Mouse (Mus musculus): ENCODE measurements around the gene Krt15. TPM values are rescaled to one million over a fixed set of nuclear protein-coding genes. Genes with fewer than 3 reads are reported as not detected.

Krt15 gene
- total and polyA plus RNA-seq, 3 experiments, result 0.23 to 5.0 TPM; not detected in 1

GRCm38 (mm10) chr11:100097819-100098218 lies 37.9 kb downstream of the Krt15 start:
- Histone ChIP-seq H3K27ac (no peak overlapping the region), H3K4me1 (ENCODE audit: control insufficient read depth, insufficient read depth, low read length) (no peaks in the 10 kb centered on the region), H3K9ac (ENCODE audit: low read depth, low read length) (no peak overlapping the region), H3K27me3 (ENCODE audit: control insufficient read depth, insufficient read depth, low read length) (no peaks in the 10 kb centered on the region), H3K36me3 (ENCODE audit: control insufficient read depth, insufficient read depth, low read length) (no peaks in the 10 kb centered on the region), H3K79me2 (replicated peaks; ENCODE audit: control insufficient read depth, insufficient read depth, low read length) (no peaks in the 10 kb centered on the region), H3K4me3 (no peak overlapping the region)
- 72% methylated on average over 9 of the region's 9 CpGs for WGBS
- intact Hi-C loops (cut with DNase I), result no loop called here
- TF ChIP-seq POLR2A (IDR thresholded peaks at IDR 0.05; ENCODE audit: insufficient read depth, low read depth, low read length) (no peak), CTCF (IDR thresholded peaks at IDR 0.05) (no peak), EP300 (IDR thresholded peaks at IDR 0.05; ENCODE audit: insufficient read depth, low read depth, low read length) (no peak)
- DNase-seq, result no peak

- intact Hi-C loops (cut with DNase I), result no loop called here
- Histone ChIP-seq H3K4me3 (no peak within 1 kb of the TSS), H3K4me1 (ENCODE audit: control insufficient read depth, insufficient read depth, low read length) (no peaks in the 10 kb centered on the region), H3K9ac (ENCODE audit: low read depth, low read length) (no peak within 1 kb of the TSS), H3K79me2 (replicated peaks; ENCODE audit: control insufficient read depth, insufficient read depth, low read length) (no peaks in the 10 kb centered on the region), H3K27ac (no peak within 1 kb of the TSS), H3K27me3 (ENCODE audit: control insufficient read depth, insufficient read depth, low read length) (no peaks in the 10 kb centered on the region), H3K36me3 (ENCODE audit: control insufficient read depth, insufficient read depth, low read length) (no peaks in the 10 kb centered on the region)
- no peak for TF ChIP-seq CTCF (IDR thresholded peaks at IDR 0.05)
- TF ChIP-seq POLR2A (IDR thresholded peaks at IDR 0.05; ENCODE audit: insufficient read depth, low read depth, low read length), result no peak
- TF ChIP-seq EP300 (IDR thresholded peaks at IDR 0.05; ENCODE audit: insufficient read depth, low read depth, low read length), result no peak
- 82% methylated on average over 9 of the region's 9 CpGs for WGBS
- no peak for DNase-seq
Measured at GRCm38 (mm10) chr11:100096141-100096540, 39.6 kb downstream of the Krt15 start, which contains the start of gene Krt35. Krt35 (minus strand) TSS chr11:100096241.

- WGBS, result 63% methylated on average over 7 of the region's 7 CpGs
- Histone ChIP-seq H3K4me1 (ENCODE audit: control insufficient read depth, insufficient read depth, low read length) (no peaks in the 10 kb centered on the region), H3K27me3 (ENCODE audit: control insufficient read depth, insufficient read depth, low read length) (no peaks in the 10 kb centered on the region; the same call in none of the 2 replicates), H3K4me3 (no peak overlapping the region), H3K27ac (no peak overlapping the region), H3K9ac (ENCODE audit: low read depth, low read length) (no peak overlapping the region), H3K36me3 (ENCODE audit: control insufficient read depth, insufficient read depth, low read length) (no peaks in the 10 kb centered on the region), H3K79me2 (replicated peaks; ENCODE audit: control insufficient read depth, insufficient read depth, low read length) (no peaks in the 10 kb centered on the region)
- no peak for TF ChIP-seq POLR2A (IDR thresholded peaks at IDR 0.05; ENCODE audit: insufficient read depth, low read depth, low read length)
- TF ChIP-seq EP300 (IDR thresholded peaks at IDR 0.05; ENCODE audit: insufficient read depth, low read depth, low read length), result no peak
- no peak for TF ChIP-seq CTCF (IDR thresholded peaks at IDR 0.05)
- intact Hi-C loops (cut with DNase I), result no loop called here
- DNase-seq, result no peak
Measured at GRCm38 (mm10) chr11:100088378-100089025, 47.2 kb downstream of the Krt15 start.

GRCm38 (mm10) chr11:100087861-100088260 lies 47.9 kb downstream of the Krt15 start, which contains the start of gene Krt32:
Krt32 (minus strand) TSS chr11:100088226.
- TF ChIP-seq EP300 (IDR thresholded peaks at IDR 0.05; ENCODE audit: insufficient read depth, low read depth, low read length), result no peak
- intact Hi-C loops (cut with DNase I), result no loop called here
- DNase-seq, result no peak
- Histone ChIP-seq H3K9ac (ENCODE audit: low read depth, low read length) (no peak within 1 kb of the TSS), H3K4me1 (ENCODE audit: control insufficient read depth, insufficient read depth, low read length) (no peaks in the 10 kb centered on the region), H3K79me2 (replicated peaks; ENCODE audit: control insufficient read depth, insufficient read depth, low read length) (no peaks in the 10 kb centered on the region), H3K36me3 (ENCODE audit: control insufficient read depth, insufficient read depth, low read length) (no peaks in the 10 kb centered on the region), H3K4me3 (no peak within 1 kb of the TSS), H3K27ac (no peak within 1 kb of the TSS), H3K27me3 (ENCODE audit: control insufficient read depth, insufficient read depth, low read length) (no peaks in the 10 kb centered on the region; the same call in none of the 2 replicates)
- WGBS, result 85% methylated on average over 10 of the region's 10 CpGs

Other genes with a start within 250 kb of the Krt15 start
- gene Krtap31-1, start 228.0 kb downstream of the Krt15 start, total RNA-seq (2021), result not detected
- gene Krtap31-1, start 228.0 kb downstream of the Krt15 start, polyA plus RNA-seq (2012; rRNA removed), result not detected in 2 replicates
- not detected for gene Gm11565, start 221.2 kb downstream of the Krt15 start, total RNA-seq (2021)
- not detected in 2 replicates for gene Gm11565, start 221.2 kb downstream of the Krt15 start, polyA plus RNA-seq (2012; rRNA removed)
- not detected for gene Krtap31-2, start 199.6 kb downstream of the Krt15 start, total RNA-seq (2021)
- gene Krtap31-2, start 199.6 kb downstream of the Krt15 start, polyA plus RNA-seq (2012; rRNA removed), result not detected in 2 replicates
- gene Krtap9-5, start 187.5 kb downstream of the Krt15 start, total RNA-seq (2021), result not detected
- not detected in 2 replicates for gene Krtap9-5, start 187.5 kb downstream of the Krt15 start, polyA plus RNA-seq (2012; rRNA removed)
- gene Krtap29-1, start 156.9 kb downstream of the Krt15 start, total RNA-seq (2021), result not detected
- not detected in 2 replicates for gene Krtap29-1, start 156.9 kb downstream of the Krt15 start, polyA plus RNA-seq (2012; rRNA removed)
- gene Krtap16-1, start 149.3 kb downstream of the Krt15 start, total RNA-seq (2021), result not detected
- not detected in 2 replicates for gene Krtap16-1, start 149.3 kb downstream of the Krt15 start, polyA plus RNA-seq (2012; rRNA removed)
- gene Krtap17-1, start 141.9 kb downstream of the Krt15 start, total RNA-seq (2021), result not detected
- gene Krtap17-1, start 141.9 kb downstream of the Krt15 start, polyA plus RNA-seq (2012; rRNA removed), result not detected in 2 replicates
- not detected for gene Krt33a, start 119.7 kb downstream of the Krt15 start, total RNA-seq (2021)
- gene Krt33a, start 119.7 kb downstream of the Krt15 start, polyA plus RNA-seq (2012; rRNA removed), result not detected in 2 replicates
- gene Krt33b, start 106.1 kb downstream of the Krt15 start, total RNA-seq (2021), result not detected
- not detected in 2 replicates for gene Krt33b, start 106.1 kb downstream of the Krt15 start, polyA plus RNA-seq (2012; rRNA removed)
- gene Krt34, start 94.4 kb downstream of the Krt15 start, total RNA-seq (2021), result not detected
- not detected in 2 replicates for gene Krt34, start 94.4 kb downstream of the Krt15 start, polyA plus RNA-seq (2012; rRNA removed)
- not detected for gene Krt31, start 85.4 kb downstream of the Krt15 start, total RNA-seq (2021)
- 0.08 TPM in 1 of 2 replicates, not detected in the other for gene Krt31, start 85.4 kb downstream of the Krt15 start, polyA plus RNA-seq (2012; rRNA removed)
- not detected for gene Krt32, start 47.7 kb downstream of the Krt15 start, total RNA-seq (2021)
- gene Krt32, start 47.7 kb downstream of the Krt15 start, polyA plus RNA-seq (2012; rRNA removed), result not detected in 2 replicates
- gene Krt35, start 39.7 kb downstream of the Krt15 start, total RNA-seq (2021), result not detected
- gene Krt35, start 39.7 kb downstream of the Krt15 start, polyA plus RNA-seq (2012; rRNA removed), result not detected in 2 replicates
- gene Krt36, start 30.3 kb downstream of the Krt15 start, total RNA-seq (2021), result not detected
- 0.15 TPM in 1 of 2 replicates, not detected in the other for gene Krt36, start 30.3 kb downstream of the Krt15 start, polyA plus RNA-seq (2012; rRNA removed)
- gene Krt13, start 14.4 kb downstream of the Krt15 start, total RNA-seq (2021), result not detected
- not detected in 2 replicates for gene Krt13, start 14.4 kb downstream of the Krt15 start, polyA plus RNA-seq (2012; rRNA removed)
- 1 to 10 TPM; 6.9 to 8.5 TPM for gene Krt19, start 12.7 kb upstream of the Krt15 start, total RNA-seq (2021)
- gene Krt19, start 12.7 kb upstream of the Krt15 start, polyA plus RNA-seq (2012; rRNA removed), result 8.0 and 27.0 TPM in 2 replicates
- not detected for gene Krt9, start 57.3 kb upstream of the Krt15 start, total RNA-seq (2021)
- gene Krt9, start 57.3 kb upstream of the Krt15 start, polyA plus RNA-seq (2012; rRNA removed), result not detected in 2 replicates
- gene Krt14, start 71.6 kb upstream of the Krt15 start, total RNA-seq (2021), result under 1 TPM in 1 of 2 experiments, not detected in 1; 0.31 TPM
- gene Krt14, start 71.6 kb upstream of the Krt15 start, polyA plus RNA-seq (2012; rRNA removed), result 0.44 and 0.47 TPM in 2 replicates
- not detected for gene Krt16, start 113.0 kb upstream of the Krt15 start, total RNA-seq (2021)
- not detected in 2 replicates for gene Krt16, start 113.0 kb upstream of the Krt15 start, polyA plus RNA-seq (2012; rRNA removed)
- not detected for gene Krt17, start 125.1 kb upstream of the Krt15 start, total RNA-seq (2021)
- 0.61 TPM in 1 of 2 replicates, not detected in the other for gene Krt17, start 125.1 kb upstream of the Krt15 start, polyA plus RNA-seq (2012; rRNA removed)
- not detected for gene Krt42, start 133.9 kb upstream of the Krt15 start, total RNA-seq (2021)
- gene Krt42, start 133.9 kb upstream of the Krt15 start, polyA plus RNA-seq (2012; rRNA removed), result not detected in 2 replicates
- gene Eif1, start 184.0 kb upstream of the Krt15 start, total RNA-seq (2021), result 1,000 to 10,000 TPM; 1,735 to 2,054 TPM
- 195 and 341 TPM in 2 replicates for gene Eif1, start 184.0 kb upstream of the Krt15 start, polyA plus RNA-seq (2012; rRNA removed)
- not detected for gene Gast, start 198.5 kb upstream of the Krt15 start, total RNA-seq (2021)
- gene Gast, start 198.5 kb upstream of the Krt15 start, polyA plus RNA-seq (2012; rRNA removed), result not detected in 2 replicates
- 1 to 10 TPM; 1.3 to 1.5 TPM for gene Hap1, start 220.2 kb upstream of the Krt15 start, total RNA-seq (2021)
- 0.97 and 1.4 TPM in 2 replicates for gene Hap1, start 220.2 kb upstream of the Krt15 start, polyA plus RNA-seq (2012; rRNA removed)

Data from heart, adult 2 months (tissue).